Mouse (Mus musculus): ENCODE measurements around the gene Nrk. TPM values are rescaled to one million over a fixed set of nuclear protein-coding genes. Genes with fewer than 3 reads are reported as not detected.
A peak's percentile ranks its signal among the peaks of the same experiment; 100 is the strongest.

Nrk gene
- polyA plus RNA-seq (2014; fragmentation: Nextera tagmentation; extraction: Ambion mirVana), result 3.8 and 4.0 TPM in 2 replicates

DNA sequence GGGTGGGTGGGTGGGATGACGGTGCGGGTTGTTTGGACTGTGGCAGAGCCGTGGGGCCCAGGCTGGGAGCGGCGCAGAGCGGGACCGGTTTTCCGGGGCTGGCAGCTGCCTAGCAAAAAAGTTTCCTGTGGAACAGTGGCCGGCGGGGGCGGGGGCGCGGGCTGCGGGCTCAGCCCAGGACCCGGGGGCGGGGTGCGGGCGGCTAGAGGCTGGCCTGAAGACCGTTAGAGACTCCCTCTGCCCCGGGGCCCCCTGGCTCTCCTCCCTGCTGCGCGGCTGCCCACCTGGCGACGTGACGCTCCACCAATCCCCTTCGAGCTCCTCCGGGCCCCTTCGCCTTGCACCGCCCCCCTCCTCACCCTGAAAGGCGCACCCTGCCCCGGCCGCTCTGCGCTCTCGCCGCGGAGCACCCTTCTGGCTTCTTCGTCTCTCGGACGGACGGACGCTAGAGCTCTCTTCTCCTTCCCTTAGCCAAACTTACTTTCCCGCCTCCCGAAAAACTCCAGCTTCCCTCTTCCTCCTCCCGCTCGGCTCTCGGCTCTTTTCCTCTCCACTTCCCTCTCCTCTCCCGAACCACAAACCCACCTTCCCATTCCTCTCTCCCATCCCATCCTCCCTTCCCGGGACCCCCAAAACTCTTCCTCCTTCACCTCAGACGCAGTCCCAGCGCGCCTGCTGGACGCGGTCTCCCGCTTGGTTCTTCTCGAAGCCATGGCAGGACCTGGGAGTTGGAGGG, at the start of gene Nrk:
Nrk (plus strand) TSS at position 390 of the 736 bp plus-strand sequence.
- Histone ChIP-seq H3K27me3 (ENCODE audit: control insufficient read depth, insufficient read depth, low read length) (peaks cover 11% of the 10 kb centered on the region), H3K4me1 (replicated peaks; ENCODE audit: control insufficient read depth, insufficient read depth, low read length) (no peaks in the 10 kb centered on the region), H3K27ac (ENCODE audit: low read depth, low read length) (no peak within 1 kb of the TSS), H3K4me2 (replicated peaks; ENCODE audit: low read depth, low read length) (peak within 1 kb of the TSS; percentile 66), H3K36me3 (ENCODE audit: control insufficient read depth, insufficient read depth, low read length) (no peaks in the 10 kb centered on the region), H3K9ac (ENCODE audit: low read depth, low read length) (no peak within 1 kb of the TSS), H3K9me3 (ENCODE audit: control insufficient read depth, low read length) (no peaks in the 10 kb centered on the region), H3K4me3 (ENCODE audit: low read depth, low read length) (peak within 1 kb of the TSS; percentile 39)
- 26% methylated on average over 41 of the region's 55 CpGs for WGBS
- DNase-seq (ENCODE audit: low spot score), result peak; percentile 34
- peak; percentile 83 for ATAC-seq (ENCODE audit: low FRiP score)

GRCm38 (mm10) chrX:138913366-138913765, 864 bp upstream of the Nrk start:
- ATAC-seq (ENCODE audit: low FRiP score) (no peak), DNase-seq (ENCODE audit: low spot score) (no peak)
- Histone ChIP-seq H3K4me2 (replicated peaks; ENCODE audit: low read depth, low read length) (peak overlapping the region; percentile 66), H3K27me3 (ENCODE audit: control insufficient read depth, insufficient read depth, low read length) (peaks cover 11% of the 10 kb centered on the region), H3K4me3 (ENCODE audit: low read depth, low read length) (peak overlapping the region; percentile 39), H3K27ac (ENCODE audit: low read depth, low read length) (no peak overlapping the region), H3K9me3 (ENCODE audit: control insufficient read depth, low read length) (no peaks in the 10 kb centered on the region), H3K36me3 (ENCODE audit: control insufficient read depth, insufficient read depth, low read length) (no peaks in the 10 kb centered on the region), H3K4me1 (replicated peaks; ENCODE audit: control insufficient read depth, insufficient read depth, low read length) (no peaks in the 10 kb centered on the region), H3K9ac (ENCODE audit: low read depth, low read length) (no peak overlapping the region)
- 25% methylated on average over 8 of the region's 8 CpGs for WGBS

GRCm38 (mm10) chrX:138914777-138915114, 516 bp downstream of the Nrk start:
- 0 out of 2 replicates have a peak, but pooled peaks have one; percentile 45 for ATAC-seq (ENCODE audit: low FRiP score)
- peaks cover 11% of the 10 kb centered on the region for H3K27me3 ChIP-seq (ENCODE audit: control insufficient read depth, insufficient read depth, low read length)
- H3K4me2 ChIP-seq (replicated peaks; ENCODE audit: low read depth, low read length), result peak overlapping the region; percentile 66
- no peak overlapping the region for H3K27ac ChIP-seq (ENCODE audit: low read depth, low read length)
- no peak for DNase-seq (ENCODE audit: low spot score)
- no peak overlapping the region for H3K9ac ChIP-seq (ENCODE audit: low read depth, low read length)
- peak overlapping the region; percentile 39; the same call in 1 of the 2 replicates for H3K4me3 ChIP-seq (ENCODE audit: low read depth, low read length)
- no peaks in the 10 kb centered on the region for H3K9me3 ChIP-seq (ENCODE audit: control insufficient read depth, low read length)
- no peaks in the 10 kb centered on the region for H3K4me1 ChIP-seq (replicated peaks; ENCODE audit: control insufficient read depth, insufficient read depth, low read length)
- no peaks in the 10 kb centered on the region for H3K36me3 ChIP-seq (ENCODE audit: control insufficient read depth, insufficient read depth, low read length)
- 29% methylated on average over 11 of the region's 12 CpGs for WGBS

- Histone ChIP-seq H3K9me3 (ENCODE audit: control insufficient read depth, low read length) (no peaks in the 10 kb centered on the region), H3K4me2 (replicated peaks; ENCODE audit: low read depth, low read length) (no peak overlapping the region), H3K27me3 (ENCODE audit: control insufficient read depth, insufficient read depth, low read length) (peaks cover 6% of the 10 kb centered on the region; the same call in 1 of the 2 replicates), H3K9ac (ENCODE audit: low read depth, low read length) (no peak overlapping the region), H3K4me1 (replicated peaks; ENCODE audit: control insufficient read depth, insufficient read depth, low read length) (no peaks in the 10 kb centered on the region), H3K36me3 (ENCODE audit: control insufficient read depth, insufficient read depth, low read length) (no peaks in the 10 kb centered on the region), H3K4me3 (ENCODE audit: low read depth, low read length) (no peak overlapping the region), H3K27ac (ENCODE audit: low read depth, low read length) (no peak overlapping the region)
- DNase-seq (ENCODE audit: low spot score) (no peak), ATAC-seq (ENCODE audit: low FRiP score) (no peak)
- 53% methylated on average over 7 of the region's 7 CpGs for WGBS
Measured at GRCm38 (mm10) chrX:138919030-138919429, 4.8 kb downstream of the Nrk start.

DNA sequence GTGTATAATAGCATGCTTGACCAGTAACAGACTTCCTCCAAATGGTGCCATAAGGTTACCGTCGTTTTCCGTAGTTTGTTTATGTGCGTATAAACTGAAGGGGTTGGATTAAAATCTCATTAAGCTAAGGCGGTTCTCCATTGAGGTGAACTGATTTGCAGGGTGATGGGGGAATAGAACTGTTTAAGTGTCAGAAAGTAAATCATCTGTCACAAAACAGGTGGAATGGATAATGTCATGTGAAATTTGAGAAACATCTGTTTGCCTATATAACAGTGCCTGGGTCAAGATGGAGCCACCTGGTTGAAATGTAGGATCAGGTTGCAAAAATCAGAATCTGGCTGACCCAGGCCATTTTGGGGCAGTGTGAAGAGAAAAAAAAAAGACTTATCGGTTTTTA, 29.7 kb downstream of the Nrk start:
- ATAC-seq (ENCODE audit: low FRiP score) (no peak), DNase-seq (ENCODE audit: low spot score) (no peak)
- Histone ChIP-seq H3K4me1 (replicated peaks; ENCODE audit: control insufficient read depth, insufficient read depth, low read length) (no peaks in the 10 kb centered on the region), H3K4me3 (ENCODE audit: low read depth, low read length) (no peak overlapping the region), H3K27ac (ENCODE audit: low read depth, low read length) (no peak overlapping the region), H3K4me2 (replicated peaks; ENCODE audit: low read depth, low read length) (no peak overlapping the region), H3K9ac (ENCODE audit: low read depth, low read length) (no peak overlapping the region), H3K27me3 (ENCODE audit: control insufficient read depth, insufficient read depth, low read length) (no peaks in the 10 kb centered on the region), H3K36me3 (ENCODE audit: control insufficient read depth, insufficient read depth, low read length) (no peaks in the 10 kb centered on the region), H3K9me3 (ENCODE audit: control insufficient read depth, low read length) (no peaks in the 10 kb centered on the region)
- WGBS, result 88% methylated on average over 6 of the region's 6 CpGs

DNA sequence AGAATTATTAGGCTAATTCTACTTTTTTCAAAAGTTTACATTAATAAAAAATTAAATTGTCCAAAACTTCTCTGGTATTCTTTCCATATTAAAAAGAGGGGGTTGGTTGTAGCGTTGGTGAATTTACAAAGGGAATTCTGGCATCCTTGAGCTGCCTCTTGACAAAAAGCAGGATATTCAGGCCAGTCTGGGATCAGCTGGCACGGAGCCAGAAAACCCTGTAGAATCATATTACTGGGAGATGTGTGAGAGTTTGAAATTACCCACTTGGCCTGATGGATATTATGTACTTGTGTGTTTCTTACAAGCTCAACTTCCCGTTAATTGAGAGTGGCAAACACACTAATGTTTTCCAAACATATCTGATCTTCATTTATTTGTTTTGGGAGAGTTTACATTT, 46.5 kb downstream of the Nrk start:
- DNase-seq (ENCODE audit: low spot score), result peak; percentile 18
- H3K4me1 ChIP-seq (replicated peaks; ENCODE audit: control insufficient read depth, insufficient read depth, low read length), result no peaks in the 10 kb centered on the region
- 75% methylated on average over 3 of the region's 3 CpGs for WGBS

DNA sequence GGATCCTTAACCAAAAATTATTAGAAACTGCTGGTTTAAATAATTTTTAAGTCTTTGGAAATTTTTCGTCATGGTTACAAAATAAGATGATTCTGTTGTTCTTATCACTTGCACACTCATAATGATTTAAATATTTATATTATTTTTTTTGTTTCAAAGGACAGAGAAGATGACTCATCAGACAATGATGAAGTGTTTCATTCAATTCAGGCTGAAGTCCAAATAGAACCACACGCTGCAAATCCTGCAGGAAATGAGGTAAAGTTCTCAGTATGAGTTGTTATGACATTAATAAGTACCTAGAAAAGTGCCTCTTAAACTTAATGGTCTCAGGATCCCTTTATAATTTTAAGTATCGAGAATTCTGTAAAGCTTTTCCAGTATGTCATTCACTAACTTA, 64.3 kb downstream of the Nrk start:
- DNase-seq (ENCODE audit: low spot score) (no peak), ATAC-seq (ENCODE audit: low FRiP score) (no peak)
- Histone ChIP-seq H3K4me2 (replicated peaks; ENCODE audit: low read depth, low read length) (no peak overlapping the region), H3K9me3 (ENCODE audit: control insufficient read depth, low read length) (no peaks in the 10 kb centered on the region), H3K4me1 (replicated peaks; ENCODE audit: control insufficient read depth, insufficient read depth, low read length) (no peaks in the 10 kb centered on the region), H3K4me3 (ENCODE audit: low read depth, low read length) (no peak overlapping the region), H3K9ac (ENCODE audit: low read depth, low read length) (no peak overlapping the region), H3K27ac (ENCODE audit: low read depth, low read length) (no peak overlapping the region), H3K27me3 (ENCODE audit: control insufficient read depth, insufficient read depth, low read length) (no peaks in the 10 kb centered on the region), H3K36me3 (ENCODE audit: control insufficient read depth, insufficient read depth, low read length) (no peaks in the 10 kb centered on the region)
- 82% methylated on average over 3 of the region's 3 CpGs for WGBS

More for the DNA sequence above, 46.5 kb downstream of the Nrk start:
- Histone ChIP-seq H3K27me3 (ENCODE audit: control insufficient read depth, insufficient read depth, low read length) (no peaks in the 10 kb centered on the region), H3K27ac (ENCODE audit: low read depth, low read length) (no peak overlapping the region), H3K36me3 (ENCODE audit: control insufficient read depth, insufficient read depth, low read length) (no peaks in the 10 kb centered on the region), H3K9me3 (ENCODE audit: control insufficient read depth, low read length) (no peaks in the 10 kb centered on the region), H3K4me3 (ENCODE audit: low read depth, low read length) (no peak overlapping the region), H3K9ac (ENCODE audit: low read depth, low read length) (no peak overlapping the region), H3K4me2 (replicated peaks; ENCODE audit: low read depth, low read length) (no peak overlapping the region)
- no peak for ATAC-seq (ENCODE audit: low FRiP score)

GRCm38 (mm10) chrX:138979249-138979648, 65.0 kb downstream of the Nrk start:
- ATAC-seq (ENCODE audit: low FRiP score), result no peak
- WGBS, result 96% methylated on average over 2 of the region's 2 CpGs
- DNase-seq (ENCODE audit: low spot score), result no peak

GRCm38 (mm10) chrX:139014524-139014923, 100.3 kb downstream of the Nrk start:
- H3K27ac ChIP-seq (ENCODE audit: low read depth, low read length), result no peak overlapping the region
- DNase-seq (ENCODE audit: low spot score) (no peak), ATAC-seq (ENCODE audit: low FRiP score) (no peak)
- no peaks in the 10 kb centered on the region for H3K4me1 ChIP-seq (replicated peaks; ENCODE audit: control insufficient read depth, insufficient read depth, low read length)
- no peak overlapping the region for H3K4me2 ChIP-seq (replicated peaks; ENCODE audit: low read depth, low read length)
- H3K27me3 ChIP-seq (ENCODE audit: control insufficient read depth, insufficient read depth, low read length), result no peaks in the 10 kb centered on the region
- no peak overlapping the region for H3K9ac ChIP-seq (ENCODE audit: low read depth, low read length)
- WGBS, result 61% methylated on average over 3 of the region's 3 CpGs
- no peaks in the 10 kb centered on the region for H3K36me3 ChIP-seq (ENCODE audit: control insufficient read depth, insufficient read depth, low read length)
- H3K9me3 ChIP-seq (ENCODE audit: control insufficient read depth, low read length), result no peaks in the 10 kb centered on the region
- no peak overlapping the region for H3K4me3 ChIP-seq (ENCODE audit: low read depth, low read length)

More at GRCm38 (mm10) chrX:138979249-138979648, 65.0 kb downstream of the Nrk start:
- Histone ChIP-seq H3K4me2 (replicated peaks; ENCODE audit: low read depth, low read length) (no peak overlapping the region), H3K36me3 (ENCODE audit: control insufficient read depth, insufficient read depth, low read length) (no peaks in the 10 kb centered on the region), H3K27ac (ENCODE audit: low read depth, low read length) (no peak overlapping the region), H3K9me3 (ENCODE audit: control insufficient read depth, low read length) (no peaks in the 10 kb centered on the region), H3K4me3 (ENCODE audit: low read depth, low read length) (no peak overlapping the region), H3K4me1 (replicated peaks; ENCODE audit: control insufficient read depth, insufficient read depth, low read length) (no peaks in the 10 kb centered on the region), H3K27me3 (ENCODE audit: control insufficient read depth, insufficient read depth, low read length) (no peaks in the 10 kb centered on the region), H3K9ac (ENCODE audit: low read depth, low read length) (no peak overlapping the region)
